Mouse (Mus musculus) left cerebral cortex, adult 2 months (tissue): ENCODE measurements around the gene Spire2. TPM values are rescaled to one million over a fixed set of nuclear protein-coding genes. Genes with fewer than 3 reads are reported as not detected.
A peak's percentile ranks its signal among the peaks of the same experiment; 100 is the strongest.

ENCODE experiments used
- DNase-seq, 2 experiments: peaks; one replicate each; pipeline ENCODE4 v3.0.0; 2021 to 2022; ENCODE audit warnings: low spot score in 2 of 2, mixed read lengths in 1 of 2; ENCODE audit errors: extremely low spot score in 1 of 2
- H3K27ac ChIP-seq: fragments of 200-600 bp; 2 replicates; pipeline ENCODE4 v1.8.1; 2022
- H3K4me3 ChIP-seq: fragments of 200-600 bp; 2 replicates; pipeline ENCODE4 v1.8.1; 2022
- CTCF ChIP-seq: fragments of 200-600 bp; IDR thresholded peaks from 2 replicates; pipeline ENCODE4 v1.8.1; 2022; ENCODE audit warnings: antibody characterized with exemption, mild to moderate bottlenecking, moderate library complexity
- intact Hi-C: fragments of 180-260 bp; cut with DNase I; formaldehyde crosslinking; loops from one replicate; pipeline ENCODE4 v1.15.1; 2025
- total RNA-seq, 2 experiments: library from RNA; stranded (reverse); gene quantifications; 2 replicates each; pipeline ENCODE4 v1.2.3; 2021

The Spire2 gene
- total RNA-seq, 2 experiments from 2014 or later, result 14.1 to 19.5 TPM

DNA sequence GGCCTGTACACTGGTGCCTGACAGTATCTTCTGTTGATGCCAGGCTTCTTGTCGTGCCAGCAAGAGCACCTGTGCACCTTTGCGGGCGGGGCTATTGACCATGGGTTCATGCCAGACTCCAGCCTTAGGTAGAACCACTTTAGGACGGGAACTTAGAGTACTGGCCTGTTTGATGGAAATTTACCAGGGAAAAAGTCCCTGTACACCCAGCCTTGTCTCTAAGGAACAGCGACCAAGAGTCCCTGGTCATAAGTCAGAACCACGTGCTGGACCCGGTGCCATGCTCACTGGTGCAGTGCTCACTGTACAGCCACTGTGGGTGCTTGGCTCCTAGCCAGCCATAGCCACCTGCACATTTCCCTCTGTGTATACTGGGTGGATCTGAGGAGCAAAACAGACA, 56.5 kb downstream of the Spire2 start:
- intact Hi-C loops, result no loop called here
- TF ChIP-seq CTCF, result no peak
- DNase-seq, result no peak
- Histone ChIP-seq H3K27ac (no peak overlapping the region), H3K4me3 (no peak overlapping the region)

DNA sequence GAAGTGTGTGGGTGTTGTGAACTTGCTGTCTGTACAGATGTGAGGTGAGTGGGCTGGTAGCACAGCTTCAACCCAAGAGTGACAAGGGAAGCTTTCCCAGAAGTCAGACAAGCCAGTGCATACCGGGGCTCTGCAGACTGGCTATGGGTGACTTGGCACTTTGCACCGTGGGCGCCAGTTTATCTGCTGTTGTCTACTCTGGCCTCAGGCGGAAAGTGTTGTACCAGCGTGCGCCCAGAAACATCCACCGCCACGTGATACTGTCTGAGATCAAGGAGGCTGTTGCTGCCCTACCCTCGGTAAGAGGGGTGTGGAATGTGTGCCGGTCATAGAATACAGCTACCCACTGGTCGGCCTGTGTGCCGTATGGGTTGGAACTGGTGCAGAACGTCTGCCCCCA, 65.8 kb downstream of the Spire2 start:
- no peak overlapping the region for H3K27ac ChIP-seq
- intact Hi-C loops, result no loop called here
- no peak for DNase-seq
- H3K4me3 ChIP-seq, result no peak overlapping the region
- no peak for TF ChIP-seq CTCF

DNA sequence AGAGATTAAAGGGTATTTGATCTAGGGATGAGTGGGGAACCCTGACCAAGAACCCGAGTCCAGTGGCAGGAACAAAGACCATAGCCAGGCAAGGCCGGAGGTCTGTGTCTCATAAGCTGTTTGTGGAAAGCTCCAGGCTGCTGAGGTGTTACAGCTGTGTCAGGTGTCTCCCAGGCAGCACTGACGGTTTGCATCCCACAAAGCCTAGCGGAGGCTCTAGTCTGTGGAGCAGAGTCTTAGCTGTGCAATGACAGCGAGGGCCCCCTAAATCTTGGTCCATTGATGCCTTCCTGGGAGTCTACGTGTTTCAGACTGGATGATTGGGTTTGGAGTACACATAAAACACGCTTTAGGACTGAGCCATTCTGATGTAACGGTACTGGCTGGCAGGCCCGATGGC, 69.4 kb downstream of the Spire2 start:
- no peak overlapping the region for H3K27ac ChIP-seq
- TF ChIP-seq CTCF, result no peak
- no peak for DNase-seq
- intact Hi-C loops, result no loop called here
- no peak overlapping the region for H3K4me3 ChIP-seq

DNA sequence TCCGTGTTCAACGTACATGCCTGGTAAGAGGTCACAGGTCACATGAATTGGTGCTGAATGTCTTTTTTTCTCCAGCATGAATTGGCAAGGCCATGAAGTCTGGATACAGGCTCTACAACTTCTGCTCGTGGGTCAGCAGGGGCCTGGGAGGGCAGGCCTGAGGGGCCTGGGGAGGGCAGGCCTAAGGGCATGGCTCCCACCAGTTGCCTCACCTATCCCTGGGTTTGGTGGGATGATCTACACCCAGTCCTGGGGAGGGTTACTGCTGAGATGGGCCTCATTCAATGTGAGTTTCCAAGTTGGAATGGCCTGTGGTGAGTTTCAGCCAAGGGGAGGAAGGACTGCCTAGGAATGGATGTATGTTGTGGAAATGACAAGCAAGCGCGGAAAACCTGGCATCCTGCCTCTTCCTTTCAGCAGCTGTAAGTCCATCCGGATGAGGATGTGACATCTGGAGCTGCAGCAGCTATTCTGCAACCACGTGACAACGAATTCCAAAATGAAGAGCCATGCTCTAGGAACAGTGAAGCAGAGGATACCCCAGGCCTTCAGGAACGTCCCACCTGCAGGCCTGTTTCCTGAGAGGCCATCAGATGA, 70.3 kb downstream of the Spire2 start:
- no peak overlapping the region for H3K27ac ChIP-seq

DNA sequence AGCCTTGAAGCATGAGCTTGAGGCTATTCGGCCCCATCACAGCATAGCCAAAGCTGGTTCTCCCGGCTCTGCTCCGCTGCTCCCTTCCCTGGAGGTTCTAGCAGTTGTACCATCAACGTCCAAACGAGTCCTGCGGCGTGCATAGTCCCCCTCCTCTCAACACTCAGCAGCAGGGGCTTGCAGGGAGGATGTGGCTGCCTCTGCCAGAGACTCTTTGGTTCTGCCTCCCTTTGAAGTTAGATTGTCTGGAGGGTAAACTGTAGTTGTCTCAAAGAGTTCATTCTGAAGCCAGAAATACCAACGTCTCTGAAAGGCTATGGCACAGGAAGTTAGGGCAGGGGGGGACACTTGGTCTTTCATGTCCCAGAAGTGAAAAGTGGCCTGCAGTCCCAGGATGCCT, 72.0 kb downstream of the Spire2 start:
- no peak for TF ChIP-seq CTCF
- Histone ChIP-seq H3K27ac (no peak overlapping the region), H3K4me3 (no peak overlapping the region)
- intact Hi-C loops, result no loop called here
- no peak for DNase-seq

More for the DNA sequence above, 70.3 kb downstream of the Spire2 start:
- no peak for DNase-seq
- TF ChIP-seq CTCF, result no peak
- H3K4me3 ChIP-seq, result no peak overlapping the region
- intact Hi-C loops, result no loop called here

DNA sequence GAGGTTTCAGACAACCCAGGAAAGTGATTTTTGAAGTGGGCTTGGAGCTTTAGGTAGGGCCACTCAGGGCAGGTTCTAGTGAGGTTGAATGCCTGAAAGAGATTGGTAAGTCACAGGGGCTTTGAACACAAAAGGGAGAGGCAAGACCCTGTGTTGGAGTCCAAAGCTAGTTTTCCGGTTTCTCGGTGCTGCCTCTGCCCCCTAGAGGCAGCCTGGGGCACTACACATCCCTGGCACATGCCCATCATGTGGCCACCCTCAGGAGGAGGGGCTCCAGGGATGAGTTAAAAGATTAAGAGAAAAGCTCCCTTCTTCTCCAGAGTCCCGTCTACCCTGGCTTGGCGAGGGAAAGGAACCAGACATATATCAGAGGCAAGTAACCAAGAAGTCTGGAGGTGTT, 74.3 kb downstream of the Spire2 start, which contains the start of gene Mc1r:
TSS of gene Mc1r (plus strand) at position 322 of the 400 bp plus-strand sequence.
- no peak within 1 kb of the TSS for H3K4me3 ChIP-seq
- TF ChIP-seq CTCF, result peak; percentile 95
- intact Hi-C loops, result no loop called here
- H3K27ac ChIP-seq, result no peak within 1 kb of the TSS
- DNase-seq, result peak; percentile 70 to 77

DNA sequence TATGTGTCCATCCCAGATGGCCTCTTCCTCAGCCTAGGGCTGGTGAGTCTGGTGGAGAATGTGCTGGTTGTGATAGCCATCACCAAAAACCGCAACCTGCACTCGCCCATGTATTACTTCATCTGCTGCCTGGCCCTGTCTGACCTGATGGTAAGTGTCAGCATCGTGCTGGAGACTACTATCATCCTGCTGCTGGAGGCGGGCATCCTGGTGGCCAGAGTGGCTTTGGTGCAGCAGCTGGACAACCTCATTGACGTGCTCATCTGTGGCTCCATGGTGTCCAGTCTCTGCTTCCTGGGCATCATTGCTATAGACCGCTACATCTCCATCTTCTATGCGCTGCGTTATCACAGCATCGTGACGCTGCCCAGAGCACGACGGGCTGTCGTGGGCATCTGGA, 75.1 kb downstream of the Spire2 start:
- no peak overlapping the region for H3K4me3 ChIP-seq
- no peak for DNase-seq
- no peak for TF ChIP-seq CTCF
- intact Hi-C loops, result no loop called here
- no peak overlapping the region for H3K27ac ChIP-seq

DNA sequence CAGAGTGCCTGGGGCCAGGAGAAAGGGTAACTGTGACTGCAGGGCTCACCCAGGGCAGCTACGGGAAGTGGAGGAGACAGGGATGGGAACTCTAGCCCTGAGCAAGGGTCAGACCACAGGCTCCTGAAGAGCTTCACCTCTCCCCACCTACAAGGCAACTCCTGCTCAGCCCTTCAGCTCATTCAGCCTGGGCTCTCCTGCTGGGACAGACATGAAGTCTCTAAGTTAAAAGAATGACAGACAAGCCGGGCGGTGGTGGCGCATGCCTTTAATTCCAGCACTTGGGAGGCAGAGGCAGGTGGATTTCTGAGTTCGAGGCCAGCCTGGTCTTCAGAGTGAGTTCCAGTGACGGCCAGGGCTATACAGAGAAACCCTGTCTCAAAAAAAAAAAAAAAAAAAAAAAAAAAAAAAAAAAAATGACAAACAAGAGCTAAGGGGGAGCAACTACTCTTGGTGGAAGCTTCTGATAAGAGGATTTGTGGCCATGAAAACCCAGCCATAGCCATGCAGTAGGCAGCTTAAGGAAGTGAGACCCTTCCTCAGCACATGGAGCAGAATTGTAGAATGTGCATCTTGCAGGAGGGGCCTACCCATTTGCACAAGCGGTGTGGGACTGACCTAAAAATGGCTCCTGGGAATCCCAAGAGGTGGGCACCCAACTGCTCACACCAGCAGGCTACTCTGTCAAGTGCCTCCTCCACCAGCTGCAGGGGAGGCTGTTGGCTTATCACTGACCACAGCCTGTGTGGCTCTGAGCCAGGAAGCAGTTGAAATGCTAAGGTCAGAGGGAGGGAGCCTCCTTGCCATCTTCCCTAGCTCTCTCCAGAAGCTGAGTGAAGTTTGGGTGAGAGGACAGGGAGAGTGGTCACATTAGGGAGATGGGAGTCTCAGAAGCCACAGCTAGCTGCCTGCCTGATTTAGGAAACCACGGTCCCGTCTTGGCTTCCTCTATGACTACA, 76.4 kb downstream of the Spire2 start:
- Histone ChIP-seq H3K27ac (no peak overlapping the region), H3K4me3 (no peak overlapping the region)
- no peak for DNase-seq
- no peak for TF ChIP-seq CTCF
- intact Hi-C loops, result no loop called here

DNA sequence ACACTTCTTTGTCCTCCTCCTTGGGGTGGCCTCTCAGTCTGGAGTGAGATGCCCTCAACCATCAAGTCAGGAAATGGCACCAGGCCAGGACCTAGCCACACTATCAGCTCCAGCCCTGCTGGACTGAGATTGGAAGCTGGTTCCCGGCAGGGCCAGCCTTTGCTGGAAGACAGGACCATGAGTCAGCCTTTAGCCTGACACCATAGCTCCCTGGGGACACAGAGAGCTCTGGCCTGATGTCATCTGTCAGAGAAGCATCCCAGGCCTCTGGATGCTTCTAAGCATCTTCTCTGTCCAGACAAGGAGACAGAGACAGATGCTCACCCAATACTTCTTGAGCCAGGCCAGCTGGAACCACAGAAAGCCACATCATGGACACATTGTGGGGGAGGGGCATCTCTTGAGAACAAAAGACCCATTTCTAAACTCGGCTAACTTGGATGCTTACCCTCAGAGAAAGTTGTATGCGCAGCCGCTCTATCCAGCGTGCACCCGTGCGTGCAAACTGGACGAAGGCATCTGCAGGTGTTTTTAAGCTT, 77.6 kb downstream of the Spire2 start:
- Histone ChIP-seq H3K27ac (peak overlapping the region; percentile 92; the same call in 1 of the 2 replicates), H3K4me3 (peak overlapping the region; percentile 91)
- peak in 1 of 2 experiments; percentile 35 for DNase-seq
- intact Hi-C loops, result no loop called here
- TF ChIP-seq CTCF, result no peak

DNA sequence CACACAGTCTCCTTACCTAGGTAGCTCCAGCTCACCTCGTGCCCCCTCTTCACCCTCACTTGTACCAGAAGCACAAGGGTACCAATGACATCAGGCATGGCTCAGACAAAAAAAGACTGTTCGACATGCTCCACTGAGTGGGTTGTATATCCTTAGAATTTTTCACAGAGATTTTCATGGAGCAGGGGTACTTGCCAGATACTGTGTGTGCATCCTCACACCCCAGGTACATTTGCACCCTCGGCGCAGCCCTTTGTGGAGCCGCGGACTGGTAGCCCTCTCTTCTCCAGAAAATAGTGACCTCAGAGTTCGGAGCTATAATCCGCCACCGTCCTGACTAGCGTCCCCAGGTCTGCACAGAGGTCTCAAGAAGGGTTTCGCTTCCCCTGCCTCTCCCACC, 78.3 kb downstream of the Spire2 start:
- no peak for DNase-seq

DNA sequence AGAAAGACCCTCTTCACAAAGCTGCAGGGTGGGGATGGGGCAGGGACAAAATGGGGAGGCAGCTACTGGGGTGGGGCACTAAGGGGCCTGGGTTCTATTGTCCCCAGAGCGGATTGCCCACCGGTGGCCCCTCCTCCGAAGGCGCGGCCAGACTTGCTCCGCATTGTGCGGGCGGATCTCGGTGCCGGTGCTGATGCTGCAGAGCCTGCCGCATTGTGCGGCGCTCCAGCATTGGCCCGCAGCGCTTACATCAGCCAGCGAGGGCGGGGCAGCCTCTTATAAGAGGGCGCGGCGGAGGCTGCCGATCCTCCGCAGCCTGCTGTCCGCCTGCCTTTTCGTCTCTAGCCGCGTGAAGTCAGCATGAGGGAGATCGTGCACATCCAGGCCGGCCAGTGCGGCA, 78.7 kb downstream of the Spire2 start, which contains the start of gene Tubb3:
TSS of gene Tubb3 (plus strand) at position 179 of the 400 bp plus-strand sequence.
- peak; percentile 89 to 93 for DNase-seq
- H3K4me3 ChIP-seq, result peak within 1 kb of the TSS; percentile 91
- intact Hi-C loops, result no loop called here
- peak within 1 kb of the TSS; percentile 92 for H3K27ac ChIP-seq
- no peak for TF ChIP-seq CTCF

More for the DNA sequence above, 78.3 kb downstream of the Spire2 start:
- intact Hi-C loops, result no loop called here
- Histone ChIP-seq H3K4me3 (peak overlapping the region; percentile 91), H3K27ac (peak overlapping the region; percentile 92)
- TF ChIP-seq CTCF, result no peak

DNA sequence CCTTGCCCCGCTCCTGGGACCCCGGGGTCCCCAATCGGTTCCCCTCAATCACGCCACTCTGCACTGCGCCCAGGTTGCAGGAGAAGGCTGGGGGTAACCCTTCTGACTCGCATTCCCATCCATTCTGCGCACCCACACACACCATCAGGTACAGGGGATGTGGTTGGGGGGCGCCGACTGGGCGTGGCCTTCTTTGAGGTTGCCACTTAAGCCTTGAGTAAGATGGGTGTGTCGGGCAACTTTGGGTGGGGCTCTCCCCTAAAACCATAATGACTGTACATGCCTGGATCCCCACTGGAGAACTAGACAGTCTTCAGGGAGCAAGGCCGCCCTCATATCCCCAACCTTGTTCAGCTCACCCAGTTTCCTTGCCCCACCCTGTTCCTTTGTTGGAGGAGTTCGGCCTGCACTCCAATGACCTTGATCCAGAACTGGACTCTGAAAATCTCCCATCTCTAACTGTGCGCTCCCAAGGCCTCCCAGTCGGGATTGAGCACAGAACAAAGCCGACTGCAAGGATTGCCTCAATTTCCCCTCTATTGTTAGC, 79.3 kb downstream of the Spire2 start:
- Histone ChIP-seq H3K27ac (peak overlapping the region; percentile 92), H3K4me3 (peak overlapping the region; percentile 91)
- peak in 1 of 2 experiments; percentile 42 for DNase-seq
- intact Hi-C loops, result no loop called here
- no peak for TF ChIP-seq CTCF
